Mouse (Mus musculus) thymus, adult 2 months (tissue): Measurements from ENCODE around the gene Gpr27. TPM values are rescaled to one million over a fixed set of nuclear protein-coding genes. Genes with fewer than 3 reads are reported as not detected.

ENCODE experiments used
- DNase-seq: peaks from one replicate; pipeline ENCODE4 v3.0.0; 2021
- H3K27ac ChIP-seq: fragments of 200-500 bp; 2 replicates; pipeline ENCODE4 v1.5.1; 2012; ENCODE audit warnings: low read length, control low read depth; ENCODE audit not compliant: control insufficient read depth, insufficient read depth
- H3K27me3 ChIP-seq: fragments of 200-500 bp; 2 replicates; pipeline ENCODE4 v1.6.1; 2012; ENCODE audit warnings: mild to moderate bottlenecking, low read length, moderate library complexity, mixed read lengths; ENCODE audit not compliant: control insufficient read depth, insufficient read depth
- H3K36me3 ChIP-seq: fragments of 200-500 bp; 2 replicates; pipeline ENCODE4 v1.6.1; 2012; ENCODE audit warnings: mild to moderate bottlenecking, low read length, moderate library complexity; ENCODE audit not compliant: control insufficient read depth, insufficient read depth
- H3K4me1 ChIP-seq: fragments of 200-500 bp; replicated peaks from 2 replicates; pipeline ENCODE4 v1.6.1; 2012; ENCODE audit warnings: low read length; ENCODE audit not compliant: control insufficient read depth, insufficient read depth
- H3K4me3 ChIP-seq: fragments of 200-500 bp; 2 replicates; pipeline ENCODE4 v1.5.1; 2012; ENCODE audit warnings: mild to moderate bottlenecking, low read length, control low read depth, moderate library complexity; ENCODE audit not compliant: control insufficient read depth, insufficient read depth
- CTCF ChIP-seq: fragments of 200-500 bp; IDR thresholded peaks from 2 replicates; pipeline ENCODE4 v1.5.1; 2012; ENCODE audit warnings: mild to moderate bottlenecking, control low read depth, low read length, moderate library complexity, borderline replicate concordance; ENCODE audit not compliant: control insufficient read depth, poor library complexity, insufficient read depth; ENCODE audit errors: extremely low read depth
- POLR2A ChIP-seq: fragments of 200-500 bp; IDR thresholded peaks from 2 replicates; pipeline ENCODE4 v1.6.1; 2012; ENCODE audit warnings: mild to moderate bottlenecking, low read length, control low read depth, moderate library complexity; ENCODE audit not compliant: control insufficient read depth, poor library complexity, insufficient read depth; ENCODE audit errors: extremely low read depth
- WGBS: fragments of 180-500 bp; shearing (Covaris S2); methylation state at CpG from one replicate; pipeline ENCODE4 v1.1.7; 2018; 5-methylcytosine and 5-hydroxymethylcytosine counted together
- polyA plus RNA-seq: library from polyadenylated mRNA; depleted of rRNA; stranded (reverse); fragments of >200 nt; gene quantifications from 2 replicates; pipeline ENCODE4 v1.2.3, GENCODE M21; 2012

The Gpr27 gene
- polyA plus RNA-seq, 1 experiment, result 2.1 TPM

DNA sequence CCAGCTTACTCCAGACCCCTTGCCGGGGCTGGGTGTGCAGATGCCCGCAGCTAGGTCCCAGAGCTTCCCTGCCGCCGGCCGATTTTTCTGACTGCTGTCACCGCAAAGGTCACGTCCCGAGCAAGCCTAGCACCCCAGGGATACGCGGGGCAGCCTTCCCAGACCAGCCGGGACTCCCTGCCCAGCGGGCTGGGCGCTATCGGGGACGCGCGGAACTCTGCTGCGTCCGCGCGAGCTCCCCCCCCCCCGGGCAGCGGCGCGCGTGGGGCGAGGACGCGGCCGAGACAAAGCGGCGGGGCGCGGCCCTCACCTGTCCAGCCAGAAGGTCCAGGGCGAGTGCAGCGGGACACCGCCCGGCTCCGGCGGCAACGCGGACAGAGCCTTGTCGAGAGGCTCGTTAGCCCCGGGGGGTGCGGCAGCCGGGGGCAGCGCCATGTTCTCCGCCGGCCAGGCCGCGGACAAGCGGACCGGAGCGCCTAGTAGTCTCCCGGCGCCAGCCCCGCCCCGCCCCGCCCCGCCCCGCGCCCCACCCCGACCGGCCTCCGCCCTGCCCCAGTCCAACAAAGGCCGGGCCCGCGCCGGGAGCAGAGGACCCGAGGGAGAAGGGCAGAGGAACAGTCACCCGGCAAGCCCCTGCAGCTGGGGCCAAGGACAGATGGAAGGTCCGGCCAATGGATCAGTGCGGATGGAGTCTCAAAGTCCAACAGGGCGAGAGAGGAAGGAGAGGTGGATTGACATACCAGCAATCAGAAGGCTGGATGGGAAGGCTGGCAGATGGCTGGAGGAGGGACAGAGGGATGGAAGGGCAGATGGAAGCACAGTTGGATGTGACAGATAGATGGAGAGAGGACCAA is 25.9 kb upstream of the Gpr27 start, which contains the start of the genes Eif4e3 and Gm20696:
TSS of gene Eif4e3 (minus strand) at position 454 of the 854 bp plus-strand sequence.
TSS of gene Gm20696 (minus strand) at position 480 of the 854 bp plus-strand sequence.
- Histone ChIP-seq H3K4me1 (peaks cover 40% of the 10 kb centered on the region), H3K27me3 (no peaks in the 10 kb centered on the region), H3K27ac (peak within 1 kb of the TSS; percentile 81), H3K4me3 (peak within 1 kb of the TSS; percentile 94), H3K36me3 (no peaks in the 10 kb centered on the region)
- TF ChIP-seq POLR2A, result no peak
- 0 out of 2 replicates have a peak, but pooled peaks have one; percentile 14 for TF ChIP-seq CTCF
- peak; percentile 58 for DNase-seq
- 1% methylated on average over 69 of the region's 75 CpGs for WGBS

DNA sequence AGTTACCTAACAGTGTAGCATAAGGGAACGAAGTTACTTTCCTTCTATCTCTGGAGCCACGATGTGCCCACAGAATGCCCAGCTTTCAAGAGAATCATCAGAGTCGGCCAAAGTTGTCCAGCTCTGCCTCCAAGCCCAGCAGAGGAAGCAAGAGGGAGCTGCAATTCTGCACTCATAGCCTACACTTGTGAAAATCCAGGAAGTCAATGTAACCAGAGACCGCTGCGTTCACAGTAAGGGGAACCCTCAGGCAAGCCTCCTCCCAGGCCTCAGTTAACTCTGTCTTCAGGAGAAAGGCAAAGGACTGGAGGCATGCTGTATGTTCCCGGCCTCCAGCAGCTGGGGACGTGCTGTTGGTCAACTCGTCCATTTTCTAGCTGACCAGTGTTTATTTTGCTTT is 25.2 kb upstream of the Gpr27 start:
- H3K4me3 ChIP-seq, result peak overlapping the region; percentile 94

DNA sequence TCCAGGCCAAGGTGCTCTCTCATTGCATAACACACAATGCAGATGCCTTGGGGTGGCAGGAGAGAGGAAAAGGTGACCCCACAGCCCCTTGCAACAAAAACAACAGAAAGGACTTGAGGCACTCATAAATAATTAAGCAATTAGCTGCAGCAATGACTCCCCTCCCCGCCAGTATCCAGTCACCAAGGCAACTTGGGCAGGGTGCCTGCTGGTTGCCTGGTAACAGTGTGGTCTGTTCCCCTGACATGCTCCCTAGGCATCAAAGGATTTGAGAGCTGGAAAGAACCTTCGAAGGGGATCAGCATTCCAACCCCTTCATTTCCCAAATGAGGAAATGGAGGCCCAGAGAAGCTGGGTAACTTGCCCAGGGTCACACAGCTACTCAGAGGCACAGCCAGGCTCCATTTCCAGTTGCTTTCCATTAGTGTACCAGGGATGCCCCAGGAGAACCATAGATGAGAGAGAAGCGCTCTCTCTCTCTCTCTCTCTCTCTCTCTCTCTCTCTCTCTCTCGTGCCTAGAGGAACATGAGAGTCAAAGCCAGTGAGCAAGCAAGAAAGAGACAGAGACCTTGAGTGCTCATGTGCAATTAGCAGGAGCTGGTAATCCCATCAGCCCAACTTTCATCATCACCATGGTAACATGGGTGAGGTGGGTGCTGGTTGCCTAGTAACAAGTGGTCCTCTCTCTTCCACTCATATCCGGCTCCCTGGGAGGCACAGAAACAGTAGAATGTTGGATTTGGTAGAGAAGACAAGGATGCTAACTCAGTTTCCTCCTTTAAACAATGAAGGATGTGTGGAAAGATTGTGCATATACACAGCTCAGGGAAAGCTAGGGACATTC is 22.8 kb upstream of the Gpr27 start:
- Histone ChIP-seq H3K36me3 (no peaks in the 10 kb centered on the region), H3K27me3 (no peaks in the 10 kb centered on the region), H3K4me3 (no peak overlapping the region), H3K27ac (no peak overlapping the region), H3K4me1 (peaks cover 13% of the 10 kb centered on the region)
- no peak for DNase-seq
- no peak for TF ChIP-seq CTCF
- TF ChIP-seq POLR2A, result no peak
- WGBS, result 82% methylated on average over 5 of the region's 5 CpGs

More for the DNA sequence above, 25.2 kb upstream of the Gpr27 start:
- Histone ChIP-seq H3K4me1 (peaks cover 35% of the 10 kb centered on the region), H3K27ac (peak overlapping the region; percentile 63), H3K36me3 (no peaks in the 10 kb centered on the region), H3K27me3 (no peaks in the 10 kb centered on the region)
- TF ChIP-seq CTCF, result no peak
- 0 out of 2 replicates have a peak, but pooled peaks have one; percentile 36 for TF ChIP-seq POLR2A
- no peak for DNase-seq
- 18% methylated on average over 8 of the region's 8 CpGs for WGBS

DNA sequence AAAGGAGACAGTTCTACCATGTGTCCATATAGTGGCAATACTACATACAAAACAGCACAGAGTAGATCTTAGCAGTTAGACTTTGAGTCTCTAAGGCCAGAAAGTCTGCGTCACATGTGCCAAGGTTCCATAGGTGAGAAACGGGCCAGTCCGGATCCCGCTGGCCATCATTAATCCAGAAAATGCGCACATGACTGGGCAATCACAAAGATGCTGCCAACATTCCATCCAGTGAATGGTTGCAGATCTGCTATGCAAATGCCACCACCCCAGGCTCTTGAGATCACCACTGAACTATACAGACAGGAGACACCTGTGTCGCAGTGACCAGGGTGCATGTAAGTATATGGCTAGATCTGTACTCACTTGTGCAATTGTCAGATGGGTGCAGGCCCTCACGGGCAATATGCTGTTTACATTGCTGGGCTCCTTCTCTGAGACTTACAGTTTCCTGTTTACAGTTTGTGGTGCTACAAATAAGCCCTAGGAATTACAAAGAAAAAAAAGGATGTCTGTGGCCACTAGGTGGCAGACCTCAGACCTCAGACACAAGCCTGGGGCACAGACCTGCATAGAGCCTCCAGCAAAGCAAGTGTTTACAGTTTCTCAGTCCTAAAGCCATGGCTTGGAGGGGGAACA is 21.9 kb upstream of the Gpr27 start:
- H3K36me3 ChIP-seq, result no peaks in the 10 kb centered on the region
- 83% methylated on average over 7 of the region's 7 CpGs for WGBS

DNA sequence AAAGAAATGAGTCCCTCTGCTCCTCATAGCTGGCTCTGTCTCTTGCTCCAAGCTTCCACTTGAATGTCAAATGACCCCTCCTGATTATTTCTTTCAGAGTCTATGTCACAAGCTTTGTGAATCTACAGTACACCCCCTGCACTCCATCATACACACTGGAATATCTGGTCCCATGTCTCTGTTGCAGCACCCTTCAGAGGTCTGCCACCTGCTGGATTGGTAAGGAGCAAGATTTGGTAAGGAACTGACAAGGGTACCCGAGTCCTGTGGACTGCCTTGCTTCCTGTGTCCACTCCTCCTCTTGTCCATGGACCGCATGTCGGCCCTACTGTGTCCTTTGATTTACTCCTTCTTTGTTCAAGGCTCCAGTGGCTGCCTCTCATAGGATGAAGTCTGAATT is 20.7 kb upstream of the Gpr27 start:
- no peak overlapping the region for H3K27ac ChIP-seq
- DNase-seq, result no peak
- no peaks in the 10 kb centered on the region for H3K36me3 ChIP-seq
- no peaks in the 10 kb centered on the region for H3K27me3 ChIP-seq
- TF ChIP-seq POLR2A (no peak), CTCF (no peak)
- 62% methylated on average over 3 of the region's 3 CpGs for WGBS
- no peak overlapping the region for H3K4me3 ChIP-seq
- peaks cover 12% of the 10 kb centered on the region for H3K4me1 ChIP-seq

More for the DNA sequence above, 21.9 kb upstream of the Gpr27 start:
- Histone ChIP-seq H3K4me3 (no peak overlapping the region), H3K4me1 (peaks cover 13% of the 10 kb centered on the region), H3K27me3 (no peaks in the 10 kb centered on the region), H3K27ac (no peak overlapping the region)
- peak; percentile 72 for DNase-seq
- no peak for TF ChIP-seq POLR2A
- no peak for TF ChIP-seq CTCF

DNA sequence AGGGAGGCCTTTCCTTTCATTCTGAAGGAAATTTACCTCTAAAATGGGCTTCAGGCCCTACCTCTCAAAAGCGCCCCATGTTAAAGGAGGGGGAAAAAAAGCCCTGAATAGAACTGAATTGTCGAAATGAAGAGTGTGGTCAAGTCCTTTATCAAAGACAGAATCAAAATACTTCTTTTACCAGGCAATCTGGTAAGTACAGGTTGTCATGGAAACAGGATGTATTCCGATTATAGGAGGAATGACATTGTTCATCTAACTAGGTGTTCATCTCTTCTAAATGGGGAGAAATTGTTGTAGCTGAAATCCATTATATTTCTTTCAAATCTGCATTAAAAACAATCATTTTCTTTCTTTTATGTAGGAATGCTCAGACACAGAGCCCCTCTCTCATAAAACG is 18.0 kb upstream of the Gpr27 start:
- Histone ChIP-seq H3K27ac (no peak overlapping the region), H3K27me3 (no peaks in the 10 kb centered on the region), H3K4me1 (0 out of 2 replicates have a peak, but pooled peaks cover 3% of the 10 kb centered on the region), H3K36me3 (no peaks in the 10 kb centered on the region), H3K4me3 (no peak overlapping the region)
- no peak for DNase-seq
- TF ChIP-seq CTCF (no peak), POLR2A (no peak)
- 89% methylated on average over 4 of the region's 4 CpGs for WGBS
